Mouse (Mus musculus): ENCODE measurements around the gene Hs2st1. TPM values are rescaled to one million over a fixed set of nuclear protein-coding genes. Genes with fewer than 3 reads are reported as not detected.

Hs2st1 gene
- total RNA-seq, 2 experiments from 2014 or later = 50.8 to 51.1 TPM

DNA sequence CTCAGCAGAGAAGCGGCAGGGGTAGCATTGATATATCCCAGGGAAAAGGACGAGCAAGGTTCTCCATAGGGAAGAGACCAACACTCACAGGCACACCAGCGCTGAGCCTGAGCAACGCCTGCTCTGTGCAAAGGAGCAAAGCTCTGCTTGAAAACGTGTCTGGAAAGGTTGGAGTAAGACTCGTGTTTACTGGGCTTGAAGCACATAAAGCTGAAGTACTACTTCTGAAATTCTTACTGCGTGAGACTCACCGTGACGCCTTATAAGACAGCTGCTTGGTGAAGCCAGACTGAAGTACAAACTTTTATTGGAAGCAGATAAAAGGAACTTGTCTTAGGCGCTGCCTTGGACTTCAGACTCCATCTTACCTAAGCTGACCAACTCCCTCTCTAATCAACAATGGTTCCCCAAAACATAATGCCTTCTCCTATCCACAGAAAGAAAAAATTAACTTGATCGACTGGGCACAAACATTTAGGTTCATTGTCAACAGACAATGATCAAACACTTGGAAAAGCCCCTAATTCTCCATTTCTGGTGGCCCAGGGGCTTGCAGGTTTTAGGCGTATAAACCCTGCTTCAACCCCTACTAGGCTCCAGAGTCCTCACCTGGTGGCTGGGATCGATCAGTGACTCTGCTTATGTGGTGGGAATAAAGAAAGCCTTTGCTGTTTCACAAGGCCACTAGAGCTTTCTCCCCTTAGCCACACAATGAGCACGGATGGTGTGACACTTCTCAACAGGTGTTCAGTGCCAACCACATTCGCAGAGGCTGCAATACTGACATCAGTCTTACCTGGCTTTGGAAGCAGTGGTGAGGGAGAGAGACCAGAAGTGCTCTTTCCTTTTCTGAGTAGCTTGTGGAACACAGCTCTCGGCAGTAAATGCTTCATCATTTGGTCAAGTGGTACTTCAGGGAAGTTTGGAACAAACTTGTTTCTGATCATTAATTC lies 56.5 kb downstream of the Hs2st1 start:
- no peak for DNase-seq (ENCODE audit: low spot score in 2 of 2)

DNA sequence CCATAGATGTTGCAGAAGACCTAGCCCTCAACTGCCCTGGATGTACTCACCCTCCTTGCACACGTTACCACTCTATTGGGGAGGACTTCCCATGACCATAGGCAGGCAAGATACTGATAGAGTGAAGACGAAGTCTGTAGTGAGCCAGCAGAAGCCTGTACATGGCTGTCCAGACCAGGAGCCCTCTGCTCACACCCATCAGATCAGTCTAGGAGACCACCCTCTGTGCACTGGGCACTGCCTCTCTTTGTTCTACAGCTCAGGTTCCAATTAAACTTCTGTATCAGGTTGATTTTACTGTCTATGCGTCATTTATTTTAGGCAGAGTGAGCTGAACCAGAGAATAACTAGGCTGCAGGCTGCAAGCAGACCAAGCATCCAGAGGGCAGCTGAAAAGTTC lies 59.3 kb downstream of the Hs2st1 start:
- no peak for DNase-seq (ENCODE audit: low spot score in 2 of 2)

- no peak for DNase-seq (ENCODE audit: low spot score in 2 of 2)
These were observed 61.6 kb downstream of the Hs2st1 start for GRCm38 (mm10) chr3:144508342-144508741.

DNA sequence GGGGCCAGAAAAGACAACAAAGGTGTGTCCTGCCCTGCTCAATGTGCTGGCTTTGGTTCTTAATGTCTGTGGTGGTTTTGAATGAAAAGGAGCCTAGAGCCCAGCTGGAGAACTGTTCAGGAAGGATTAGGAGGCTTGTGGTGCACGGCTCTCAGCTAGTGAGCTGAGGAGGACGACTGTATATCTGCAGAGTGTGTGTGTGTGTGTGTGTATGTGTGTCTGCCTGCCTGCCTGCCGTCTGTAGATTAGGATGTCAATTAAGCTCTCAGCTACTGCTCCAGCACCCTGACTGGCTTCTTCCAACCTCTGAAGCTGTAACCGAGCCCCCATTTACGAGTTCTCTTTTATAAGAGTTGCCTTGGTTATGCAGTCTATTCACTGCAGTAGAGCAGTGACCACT lies 62.1 kb downstream of the Hs2st1 start:
- DNase-seq (ENCODE audit: low spot score in 2 of 2) = no peak

DNA sequence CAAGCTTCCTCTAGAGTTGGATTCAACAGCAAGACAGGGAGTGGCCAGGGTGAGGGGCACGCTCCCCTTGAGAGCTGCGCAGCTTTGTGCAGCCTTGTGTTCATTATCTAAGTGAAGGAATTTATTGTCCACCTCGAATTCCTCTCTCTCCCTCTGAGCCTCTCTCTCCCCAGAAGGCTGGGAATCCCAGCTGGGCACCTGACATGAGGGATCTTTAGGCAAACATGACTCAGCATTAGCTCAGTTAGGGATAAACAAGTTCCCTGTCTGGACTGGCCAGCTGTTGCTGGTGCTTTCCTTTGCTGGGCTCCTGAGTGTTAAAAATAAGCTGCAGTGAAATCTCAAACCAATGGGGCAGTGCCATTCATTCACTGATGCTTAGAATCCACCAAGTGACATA lies 63.8 kb downstream of the Hs2st1 start:
- DNase-seq (ENCODE audit: low spot score in 2 of 2) = no peak

GRCm38 (mm10) chr3:144501930-144502329 lies 68.1 kb downstream of the Hs2st1 start:
- DNase-seq (ENCODE audit: low spot score in 2 of 2) = no peak

DNA sequence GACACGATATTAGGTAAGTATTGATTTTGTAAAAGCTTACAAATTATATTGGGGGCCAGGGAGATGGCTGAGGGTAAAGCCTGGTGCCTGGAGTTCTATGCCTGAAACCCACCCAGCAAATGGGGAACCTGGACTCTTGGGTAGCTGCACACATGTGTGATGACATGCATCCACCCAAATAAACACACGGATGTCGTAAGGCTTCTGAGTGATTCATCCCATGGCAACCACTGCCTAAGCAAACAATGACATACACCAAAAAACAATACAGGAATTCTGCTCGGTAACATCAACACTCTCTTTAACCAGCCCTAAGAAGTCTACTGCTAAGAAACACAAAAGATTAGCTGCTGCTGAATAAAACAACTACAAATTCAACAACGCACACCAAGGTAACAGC lies 73.2 kb downstream of the Hs2st1 start:
- DNase-seq (ENCODE audit: low spot score in 2 of 2) = no peak

- DNase-seq (ENCODE audit: low spot score in 2 of 2) = no peak
These were observed 75.1 kb downstream of the Hs2st1 start for GRCm38 (mm10) chr3:144494838-144495237.

GRCm38 (mm10) chr3:144488787-144489186 lies 81.2 kb downstream of the Hs2st1 start:
- no peak for DNase-seq (ENCODE audit: low spot score in 2 of 2)

GRCm38 (mm10) chr3:144480595-144480994 lies 89.4 kb downstream of the Hs2st1 start:
- no peak for DNase-seq (ENCODE audit: low spot score in 2 of 2)

DNA sequence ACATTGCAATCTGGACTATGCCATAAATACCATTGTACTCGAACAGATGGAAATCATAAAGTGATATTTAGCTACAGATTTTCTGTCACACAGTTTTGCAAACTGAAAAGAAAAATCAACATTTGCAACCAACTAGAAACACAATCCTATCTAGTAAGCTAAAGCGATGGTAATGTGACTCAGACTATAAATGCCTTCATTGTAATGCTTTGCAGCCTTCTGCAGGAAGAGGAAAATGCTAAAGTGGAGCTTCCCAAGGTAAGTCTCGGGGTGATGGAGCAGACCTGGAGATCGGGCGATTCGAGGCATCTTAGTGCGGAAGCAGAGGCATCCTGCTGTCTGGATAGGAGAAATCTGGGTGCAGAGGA lies 91.6 kb downstream of the Hs2st1 start:
- no peak for DNase-seq (ENCODE audit: low spot score in 2 of 2)

DNA sequence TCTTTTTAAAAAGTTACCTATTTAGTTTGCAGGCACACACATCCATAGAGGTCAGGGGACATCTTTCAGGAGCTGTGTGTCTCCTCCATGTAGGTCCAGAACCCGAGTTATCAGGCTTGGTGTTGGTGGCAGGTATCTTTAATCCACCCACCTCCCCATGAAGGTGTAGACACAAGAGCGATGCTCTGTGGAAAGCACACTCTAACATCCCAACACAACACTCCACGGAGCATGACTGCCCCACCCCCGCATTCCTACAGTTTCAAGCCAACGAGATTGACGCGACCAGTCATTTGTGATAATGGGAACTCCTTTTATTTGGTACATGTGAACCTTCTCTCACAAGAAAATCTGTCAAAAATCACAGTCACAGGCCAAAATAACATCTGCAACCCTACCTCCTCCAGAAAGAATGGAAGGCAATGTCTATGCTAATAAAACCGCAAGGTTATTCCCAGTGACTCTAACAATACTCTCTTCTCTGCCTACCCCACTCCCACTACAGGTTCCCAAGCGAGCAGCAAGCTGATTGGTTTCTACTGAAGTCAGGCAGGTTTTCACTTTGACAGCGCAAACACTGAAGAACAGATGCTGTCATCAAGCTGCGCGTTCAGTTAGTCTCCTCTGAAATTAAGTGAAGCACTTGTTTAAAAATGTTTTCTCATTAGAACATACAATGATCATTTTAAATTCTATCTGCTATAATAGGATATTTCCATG lies 92.1 kb downstream of the Hs2st1 start:
- no peak for DNase-seq (ENCODE audit: low spot score in 2 of 2)

- no peak for DNase-seq (ENCODE audit: low spot score in 2 of 2)
These were observed 94.1 kb downstream of the Hs2st1 start for GRCm38 (mm10) chr3:144475891-144476290.

GRCm38 (mm10) chr3:144474726-144475125 lies 95.3 kb downstream of the Hs2st1 start:
- no peak for DNase-seq (ENCODE audit: low spot score in 2 of 2)

GRCm38 (mm10) chr3:144471954-144472353 lies 98.0 kb downstream of the Hs2st1 start:
- DNase-seq (ENCODE audit: low spot score in 2 of 2) = no peak

GRCm38 (mm10) chr3:144470901-144471300 lies 99.1 kb downstream of the Hs2st1 start:
- no peak for DNase-seq (ENCODE audit: low spot score in 2 of 2)

DNA sequence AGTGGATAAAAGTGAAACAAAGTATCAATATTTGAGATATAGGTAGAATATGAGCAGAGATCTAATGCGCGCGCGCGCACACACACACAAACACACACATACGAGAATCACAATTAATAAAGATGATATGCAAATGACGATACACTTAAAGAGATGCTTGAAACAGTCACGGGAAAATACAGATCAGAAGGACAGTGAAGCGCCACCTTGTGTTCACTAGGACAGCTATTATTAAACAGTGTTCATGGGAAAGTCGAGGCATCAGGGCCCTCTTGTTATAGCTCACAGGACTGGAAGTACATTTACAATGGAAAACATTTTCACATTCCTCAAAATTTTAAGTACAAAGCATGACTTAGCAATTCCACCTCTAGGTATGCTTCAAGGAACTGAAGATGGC lies 102.5 kb downstream of the Hs2st1 start:
- DNase-seq (ENCODE audit: low spot score in 2 of 2) = no peak

- no peak for DNase-seq (ENCODE audit: low spot score in 2 of 2)
These were observed 103.8 kb downstream of the Hs2st1 start for GRCm38 (mm10) chr3:144466108-144466678.

DNA sequence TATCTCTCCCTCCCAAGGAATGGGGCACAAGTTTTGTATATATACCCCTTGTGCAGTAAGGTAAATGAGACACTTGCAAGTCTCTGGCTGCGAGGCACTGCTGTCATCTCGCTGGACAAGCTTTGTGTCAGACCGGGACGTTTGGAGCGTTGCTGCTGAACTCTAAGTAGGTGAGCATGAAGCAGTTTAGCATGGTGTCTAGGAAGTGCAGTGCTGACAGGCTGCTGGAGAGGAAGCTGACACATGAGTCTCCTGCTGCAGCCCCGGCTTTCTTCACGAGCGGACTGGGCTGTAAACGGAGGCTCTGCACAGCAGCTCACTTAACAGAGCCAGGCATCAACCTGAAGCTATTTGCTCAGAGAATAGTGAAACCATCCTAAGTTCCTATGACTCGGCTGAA lies 107.3 kb downstream of the Hs2st1 start:
- no peak for DNase-seq (ENCODE audit: low spot score in 2 of 2)

DNA sequence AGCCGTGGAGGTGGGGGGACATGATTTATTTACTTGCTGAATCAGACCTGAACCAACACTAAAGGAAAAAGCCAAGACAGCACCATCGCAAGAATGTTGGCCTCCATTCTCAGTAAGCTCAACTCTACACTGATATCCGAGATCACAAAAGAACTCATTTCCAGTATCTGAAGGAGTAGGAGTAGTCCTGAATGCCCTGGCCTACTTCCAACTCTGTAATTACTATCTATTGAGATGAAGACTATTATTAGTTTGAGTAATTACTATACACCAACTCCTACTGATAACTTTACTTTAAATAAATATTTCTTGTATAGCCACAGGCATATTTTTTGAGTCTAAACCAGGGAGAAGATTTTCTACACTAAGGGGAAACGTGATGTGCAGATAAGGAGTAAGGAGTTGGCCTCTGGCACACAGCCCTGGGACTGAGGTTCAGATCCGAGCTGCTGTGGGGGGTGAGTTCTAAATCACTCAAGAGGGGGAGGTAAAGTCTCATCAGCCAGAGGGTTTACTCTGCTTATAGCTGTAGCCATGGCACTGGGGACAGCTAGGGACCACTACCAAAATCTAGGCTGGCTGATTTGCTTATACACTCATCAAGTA lies 109.7 kb downstream of the Hs2st1 start:
- DNase-seq (ENCODE audit: low spot score in 2 of 2) = no peak

- no peak for DNase-seq (ENCODE audit: low spot score in 2 of 2)
These were observed 110.7 kb downstream of the Hs2st1 start for GRCm38 (mm10) chr3:144459285-144459697.

All from left cerebral cortex, adult 18-20 months (tissue).